Mouse (Mus musculus): ENCODE results near the gene Jmjd1c.
"Not testable (repeated sequence)": the region's sequence is repeated elsewhere in the genome, so short reads cannot be mapped to it uniquely, and the experiment has no call there.

The Jmjd1c gene

DNA sequence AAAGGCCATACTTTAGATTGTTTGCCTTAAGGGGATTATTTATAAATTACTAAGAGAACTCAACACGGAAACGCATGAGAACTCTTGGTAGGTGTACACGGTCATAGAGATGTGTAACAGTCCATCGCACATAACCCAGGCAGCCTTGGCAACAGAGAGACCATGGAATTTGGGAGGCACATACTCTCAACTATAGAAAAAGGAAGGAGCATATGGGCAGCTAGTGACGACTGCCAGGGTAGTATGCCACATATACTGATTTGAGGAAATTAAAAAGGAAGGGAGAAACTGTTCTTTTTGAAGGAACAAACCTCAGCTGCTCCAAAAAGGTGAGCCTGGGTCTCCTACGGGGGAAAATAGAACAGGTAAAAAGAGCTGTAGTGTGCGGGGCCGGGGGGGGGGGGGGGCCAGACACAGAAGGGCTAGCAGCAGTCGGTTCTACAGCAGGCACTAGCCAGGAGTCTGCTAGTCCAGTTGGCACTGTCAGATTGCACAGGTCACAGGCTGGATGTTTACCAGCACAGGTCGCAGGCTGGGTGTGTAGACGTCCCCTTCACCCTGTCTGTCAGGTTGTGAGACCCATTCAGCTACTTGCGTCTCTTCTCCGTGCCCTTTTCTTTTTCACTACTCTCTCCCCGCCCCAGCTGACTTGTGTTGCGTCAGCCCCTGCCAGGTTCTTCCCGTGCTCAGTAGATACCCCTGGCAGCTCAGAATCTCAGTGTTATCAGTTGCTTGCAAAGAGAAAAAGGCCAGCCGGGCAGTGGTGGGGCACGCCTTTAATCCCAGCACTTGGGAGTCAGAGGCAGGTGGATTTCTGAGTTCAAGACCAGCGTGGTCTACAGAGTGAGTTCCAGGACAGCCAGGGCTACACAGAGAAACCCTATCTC, 9.6 kb downstream of the Jmjd1c start:
- DNase-seq = no peak

DNA sequence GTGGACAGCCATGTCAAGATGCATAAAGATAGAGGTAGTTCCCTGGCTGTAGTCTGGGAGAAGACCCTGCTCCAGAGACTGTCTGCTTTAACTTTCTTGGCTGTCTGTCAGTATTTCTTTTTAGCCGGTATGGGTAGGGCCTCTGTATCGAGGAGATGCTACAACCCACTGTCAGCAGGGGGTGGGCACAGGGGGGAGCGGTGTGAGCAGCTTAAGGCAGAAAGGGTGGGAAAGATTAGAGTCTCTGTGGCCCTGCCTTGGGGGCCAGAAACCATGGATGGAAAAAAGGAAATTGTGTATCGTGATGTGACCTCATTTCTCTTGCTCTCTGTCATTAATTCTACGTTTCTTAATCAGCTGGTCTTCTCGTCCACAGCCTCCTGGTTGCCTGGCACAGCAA, 10.5 kb downstream of the Jmjd1c start:
- DNase-seq = no peak

DNA sequence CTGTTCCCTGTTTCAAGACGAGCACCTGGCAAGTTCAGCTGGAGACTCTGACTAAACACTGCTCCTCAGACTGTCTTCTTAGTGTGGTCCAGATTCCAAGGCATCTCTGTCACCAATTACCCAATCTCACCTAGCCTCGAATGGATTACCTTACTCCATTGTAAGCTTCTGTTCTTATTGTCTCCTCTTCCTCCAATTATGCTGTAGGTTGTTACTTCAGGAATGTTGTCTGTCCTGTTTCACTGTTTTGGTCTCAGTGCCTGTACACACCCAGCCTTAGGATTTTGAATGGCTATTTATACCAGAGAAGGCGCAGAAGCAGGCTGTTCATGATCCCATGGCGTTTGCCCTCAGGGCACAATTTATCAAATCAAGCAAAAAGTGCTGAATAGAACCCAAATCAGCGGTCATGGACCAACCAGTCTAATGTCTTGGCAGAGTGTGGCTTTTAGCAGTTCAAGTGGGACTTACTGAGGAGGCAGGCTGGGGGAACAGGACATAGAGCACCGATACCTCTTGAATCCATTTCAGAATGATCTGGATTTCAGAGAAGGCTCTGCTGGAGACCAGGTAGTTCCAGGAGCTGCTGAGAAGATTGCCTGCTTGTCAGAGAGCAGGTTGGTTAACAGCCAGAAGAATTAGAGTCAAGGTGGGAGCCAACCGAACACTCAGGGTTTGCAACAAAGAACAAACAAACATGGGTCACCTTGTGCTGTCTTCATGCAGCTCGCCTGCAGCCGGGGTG, 11.3 kb downstream of the Jmjd1c start:
- no peak for DNase-seq

DNA sequence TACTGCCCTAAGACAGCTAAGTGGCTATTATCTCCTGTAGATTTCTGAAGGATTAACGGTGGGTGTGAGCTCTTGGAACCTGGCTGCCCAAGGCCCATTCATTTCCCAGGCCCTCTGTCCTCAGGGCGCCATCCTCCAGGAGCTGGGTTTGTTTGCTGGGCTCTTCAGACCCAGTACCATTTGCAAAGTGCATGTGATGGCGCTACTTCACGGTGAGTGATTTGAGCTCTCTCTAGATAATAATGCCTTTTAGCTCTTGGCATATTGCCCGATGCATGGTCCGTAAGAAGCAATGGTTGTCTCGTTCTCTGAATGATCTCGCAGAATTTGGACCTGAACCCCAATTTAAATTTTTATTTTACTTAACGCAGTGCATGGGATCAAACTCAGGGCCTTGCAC, 12.2 kb downstream of the Jmjd1c start:
- DNase-seq = no peak

DNA sequence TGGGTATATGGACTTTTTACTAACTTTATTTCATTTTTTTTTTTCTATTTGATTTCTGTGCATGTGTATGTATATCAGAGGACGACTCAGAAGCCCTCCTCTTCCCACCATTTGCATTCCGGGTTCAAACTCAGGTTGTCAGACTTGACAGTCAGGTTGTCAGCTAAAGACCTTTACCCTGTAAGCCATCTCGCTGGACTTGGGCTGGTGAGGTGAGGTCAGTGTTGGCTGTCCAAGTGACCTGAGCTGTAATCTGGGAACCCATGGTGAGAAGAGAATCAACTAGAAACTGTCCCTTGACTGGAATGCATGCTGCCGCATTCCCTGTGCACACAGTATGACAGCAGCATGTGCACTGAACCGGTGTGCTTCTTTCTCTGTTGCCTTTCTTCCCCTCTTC, 13.7 kb downstream of the Jmjd1c start:
- no peak for DNase-seq

DNA sequence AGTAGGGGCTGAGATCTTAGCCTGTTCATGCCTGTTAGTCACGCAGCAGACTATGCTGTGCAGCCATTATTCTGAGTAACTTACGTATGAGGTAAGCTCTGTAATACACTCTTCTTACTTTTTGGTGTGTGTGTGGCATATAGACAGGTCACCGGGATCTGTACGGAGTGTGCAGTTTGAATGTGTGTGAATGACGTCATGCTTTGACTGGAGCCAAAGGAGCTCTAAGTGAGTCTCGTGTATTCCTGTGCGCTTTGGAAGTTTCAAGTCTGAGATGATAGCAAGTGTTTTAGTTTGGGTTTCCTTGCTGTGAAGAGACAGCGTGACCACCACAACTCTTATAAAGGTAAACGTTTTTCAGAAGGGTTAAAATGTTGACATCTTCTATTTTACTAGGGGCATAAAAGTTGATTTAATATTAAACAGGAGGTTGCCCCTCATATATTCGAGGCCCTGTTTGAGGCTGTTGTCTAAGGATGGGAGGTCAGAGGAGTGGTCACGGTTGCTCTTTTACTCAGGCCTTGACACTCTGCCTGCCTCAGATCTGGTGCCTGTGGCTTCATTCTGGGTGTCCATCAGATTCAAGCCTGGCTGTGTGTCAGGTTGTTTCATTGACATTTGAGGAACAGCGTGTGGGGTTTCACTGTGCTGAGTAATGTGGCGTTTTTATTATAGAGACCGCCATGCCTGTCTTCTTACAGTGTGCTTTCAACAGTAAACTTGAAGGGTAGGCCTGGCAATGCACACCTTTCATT, 15.3 kb downstream of the Jmjd1c start:
- no peak for DNase-seq

DNA sequence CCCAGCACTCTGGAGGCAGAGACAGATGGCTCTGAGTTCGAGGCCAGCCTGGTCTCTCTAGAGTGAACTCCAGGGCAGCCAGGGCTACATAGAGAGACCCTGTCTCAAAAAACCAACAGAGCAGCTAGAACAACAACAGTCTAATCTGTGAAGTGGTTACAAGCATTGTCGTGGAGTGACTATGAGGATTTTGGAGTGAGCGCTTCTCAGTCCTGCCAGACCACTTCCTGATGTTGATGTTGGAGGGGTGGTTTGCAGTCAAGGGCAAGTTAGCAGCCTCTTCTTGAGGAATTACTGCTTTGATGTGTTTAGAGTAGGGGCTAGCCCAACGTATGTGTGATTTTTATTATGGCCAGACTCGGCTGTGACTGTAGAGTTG, 15.9 kb downstream of the Jmjd1c start:
- no peak for DNase-seq

DNA sequence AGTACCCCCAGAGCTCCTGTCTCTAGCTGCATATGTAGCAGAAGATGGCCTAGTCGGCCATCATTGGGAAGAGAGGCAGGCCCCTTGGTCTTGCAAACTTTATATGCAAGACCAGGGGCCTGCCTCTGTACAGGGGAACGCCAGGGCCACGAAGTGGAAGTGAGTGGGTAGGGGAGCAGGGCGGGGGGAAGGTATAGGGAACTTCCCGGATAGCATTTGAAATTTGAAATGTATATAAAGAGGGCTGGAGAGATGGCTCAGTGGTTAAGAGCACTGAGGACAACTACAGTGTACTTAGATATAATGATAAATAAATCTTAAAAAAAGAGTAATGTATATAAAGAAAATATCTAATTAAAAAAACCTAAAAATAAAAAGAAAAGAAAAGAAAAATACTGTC, 17.0 kb downstream of the Jmjd1c start:
- not testable (repeated sequence) for DNase-seq

DNA sequence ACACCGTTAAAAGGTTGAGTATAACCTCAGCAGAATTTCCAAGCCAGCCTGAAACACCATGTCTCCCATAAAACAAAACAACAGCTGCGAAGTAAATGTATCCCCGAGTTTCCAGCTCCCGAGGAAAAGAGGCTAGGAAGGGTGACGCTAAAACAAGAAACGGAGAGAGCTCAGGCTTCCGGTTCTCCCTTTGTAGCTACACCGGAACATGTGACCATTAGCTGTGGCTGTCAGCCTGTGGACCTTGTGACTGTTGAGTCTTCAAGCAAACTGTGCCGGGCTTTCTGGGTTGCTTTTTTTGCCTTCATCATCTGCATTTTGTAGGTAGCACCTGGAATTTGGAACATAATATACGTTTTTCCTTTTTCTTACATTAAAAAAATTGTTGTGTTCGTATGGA, 17.9 kb downstream of the Jmjd1c start:
- no peak for DNase-seq

DNA sequence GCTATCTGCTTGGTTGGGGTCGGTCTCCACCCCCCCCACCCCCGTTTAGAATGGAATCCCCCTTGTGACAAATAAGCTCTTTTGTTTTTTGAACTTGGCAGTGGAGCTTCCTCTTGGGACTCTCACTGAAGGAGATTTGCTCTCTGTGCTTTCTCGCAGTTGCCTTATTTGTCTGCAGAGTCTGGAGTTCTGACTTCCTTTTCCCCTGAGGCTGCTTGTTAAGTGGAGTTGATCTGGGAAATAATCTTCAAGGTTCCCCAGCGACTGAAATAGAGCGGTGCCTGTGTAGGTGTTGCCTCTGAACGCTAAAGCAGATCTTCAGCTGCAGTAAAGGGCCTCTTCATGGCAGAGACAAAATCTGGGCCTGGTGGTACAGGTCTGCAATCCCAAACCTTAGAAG, 19.2 kb downstream of the Jmjd1c start:
- no peak for DNase-seq

DNA sequence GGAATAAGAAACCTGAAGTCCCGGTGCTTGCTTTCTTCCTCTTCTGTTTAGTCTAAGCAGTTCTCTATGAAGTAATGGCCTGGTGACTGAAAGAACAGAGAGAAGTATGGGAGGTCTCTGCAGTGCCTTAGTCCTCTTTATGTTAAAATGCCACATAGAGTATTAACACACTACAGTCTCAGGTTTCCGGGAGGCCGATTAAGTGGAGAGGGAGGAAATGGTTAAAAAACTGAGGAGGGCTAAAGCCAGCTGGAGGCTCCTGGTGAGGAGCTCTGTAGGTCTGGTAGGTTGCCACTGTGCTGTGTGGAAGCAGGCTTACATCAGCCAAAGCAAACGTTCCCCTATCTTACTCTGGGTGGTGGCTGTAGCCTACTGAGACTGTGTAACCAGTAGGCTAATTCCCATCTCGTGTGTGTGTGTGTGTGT, 19.8 kb downstream of the Jmjd1c start:
- no peak for DNase-seq

DNA sequence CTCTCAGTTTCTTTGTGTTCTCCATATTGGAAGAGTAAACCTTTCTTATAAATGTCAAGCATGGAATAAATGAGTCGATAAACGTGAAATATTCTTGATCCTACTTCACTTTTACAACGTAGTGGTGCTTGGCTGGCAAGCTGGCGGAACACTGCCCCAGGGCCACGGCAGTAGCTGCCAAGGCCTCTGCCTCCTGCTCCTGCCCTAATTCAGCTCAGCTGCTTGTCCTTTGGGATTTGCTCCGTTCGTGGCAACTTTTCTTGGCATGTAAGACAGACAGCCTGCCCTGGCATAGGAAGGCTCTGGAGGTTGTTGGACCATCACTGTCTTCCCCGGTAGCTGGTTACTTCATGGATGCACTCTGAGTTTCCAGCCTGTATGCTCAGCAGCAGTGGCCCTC, 20.3 kb downstream of the Jmjd1c start:
- no peak for DNase-seq

DNA sequence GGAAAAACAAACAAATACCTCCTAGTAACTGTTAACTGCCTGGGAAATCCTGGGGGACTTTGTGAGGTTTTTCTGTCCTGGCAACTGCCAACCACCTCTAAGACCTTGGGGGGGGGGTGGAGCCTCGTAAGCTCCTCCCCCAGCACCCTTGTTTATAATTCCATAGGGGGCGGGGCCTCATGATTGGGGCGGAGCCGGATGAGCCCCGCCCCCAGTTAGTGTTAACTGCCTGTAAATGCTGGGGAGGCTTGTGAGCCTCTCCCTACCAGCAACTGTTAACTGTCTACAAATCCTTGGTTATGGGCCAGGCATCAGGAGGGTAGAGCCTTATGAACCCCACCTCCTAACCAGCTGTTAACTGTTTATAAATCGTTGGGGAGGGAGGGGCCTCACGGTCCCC, 23.4 kb downstream of the Jmjd1c start:
- no peak for DNase-seq

DNA sequence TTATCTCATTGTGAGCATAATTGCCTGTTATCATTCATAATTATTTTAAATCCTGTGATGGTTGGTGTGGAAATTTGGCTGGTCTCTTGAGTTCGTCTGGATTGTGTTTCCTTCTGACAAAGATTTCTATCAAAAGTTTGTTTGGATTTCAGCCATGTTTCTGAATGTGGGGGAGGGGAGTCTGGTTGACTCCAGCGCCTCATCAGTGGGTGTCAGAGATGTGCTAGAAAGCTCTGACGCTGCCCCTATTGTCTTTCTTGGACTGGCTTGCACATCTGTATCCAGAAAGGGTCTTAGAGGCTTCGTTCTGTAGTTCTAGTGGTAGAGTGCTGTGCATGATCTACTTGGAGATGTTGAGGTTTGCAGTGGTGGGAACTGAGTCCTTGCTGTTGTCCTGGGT, 24.3 kb downstream of the Jmjd1c start:
- no peak for DNase-seq

DNA sequence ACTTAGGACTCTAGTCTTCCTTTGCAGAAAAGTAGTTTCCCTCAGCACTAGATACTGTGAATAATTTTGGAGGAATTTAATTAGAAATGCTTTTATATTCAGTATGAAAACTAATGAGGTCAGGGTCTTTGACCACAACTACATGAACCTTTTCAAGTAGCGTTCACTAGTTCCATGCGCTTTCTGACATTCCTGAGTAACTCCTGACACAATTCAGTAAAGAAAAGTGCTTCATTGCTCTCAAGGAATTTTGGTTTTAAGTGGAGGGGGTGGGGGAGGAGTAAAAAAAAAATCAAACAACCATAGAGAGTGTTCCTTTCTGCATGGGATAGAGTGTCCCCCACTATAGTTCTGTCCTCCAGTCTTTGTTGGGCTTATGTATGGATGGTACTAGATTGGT, 24.7 kb downstream of the Jmjd1c start:
- DNase-seq = no peak

DNA sequence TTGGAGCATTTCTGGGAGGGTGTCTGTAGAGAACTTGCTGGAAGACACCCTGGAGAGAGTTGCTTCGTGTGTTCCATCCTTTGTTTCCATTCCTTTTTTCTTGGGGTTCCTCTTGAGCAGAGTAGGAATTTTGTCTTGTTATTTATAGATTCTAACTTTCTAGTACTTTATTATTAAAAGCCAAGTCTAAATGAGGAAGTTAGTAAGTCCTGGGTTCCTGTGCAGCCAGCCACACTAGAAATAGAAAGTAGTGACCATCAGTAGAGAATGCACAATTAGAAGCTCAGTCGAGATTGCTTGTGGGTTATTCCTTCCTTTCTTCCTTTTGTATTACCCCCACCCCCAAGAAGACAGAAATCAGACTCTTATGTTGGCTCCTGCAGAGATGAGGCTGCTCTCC, 27.8 kb downstream of the Jmjd1c start:
- DNase-seq = no peak

DNA sequence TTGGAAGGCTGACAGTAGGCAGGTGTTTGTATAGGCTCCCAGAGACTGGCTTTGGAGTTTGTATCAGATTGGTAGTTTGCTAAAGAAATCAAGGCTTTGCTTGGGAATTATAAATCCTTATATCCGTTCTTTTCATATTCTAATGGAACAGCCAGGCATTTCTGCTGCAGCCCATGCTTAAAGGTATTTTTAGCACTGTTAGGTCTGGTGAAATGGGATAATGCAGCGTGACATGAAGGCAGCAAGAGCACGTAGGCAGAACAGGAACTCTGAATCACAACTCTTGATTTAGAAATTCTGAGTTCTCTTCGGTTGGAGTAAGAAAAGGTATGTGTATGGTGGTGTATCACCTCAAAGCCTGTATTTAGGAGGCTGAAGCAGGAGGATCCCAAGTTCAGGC, 28.2 kb downstream of the Jmjd1c start:
- DNase-seq = no peak

DNA sequence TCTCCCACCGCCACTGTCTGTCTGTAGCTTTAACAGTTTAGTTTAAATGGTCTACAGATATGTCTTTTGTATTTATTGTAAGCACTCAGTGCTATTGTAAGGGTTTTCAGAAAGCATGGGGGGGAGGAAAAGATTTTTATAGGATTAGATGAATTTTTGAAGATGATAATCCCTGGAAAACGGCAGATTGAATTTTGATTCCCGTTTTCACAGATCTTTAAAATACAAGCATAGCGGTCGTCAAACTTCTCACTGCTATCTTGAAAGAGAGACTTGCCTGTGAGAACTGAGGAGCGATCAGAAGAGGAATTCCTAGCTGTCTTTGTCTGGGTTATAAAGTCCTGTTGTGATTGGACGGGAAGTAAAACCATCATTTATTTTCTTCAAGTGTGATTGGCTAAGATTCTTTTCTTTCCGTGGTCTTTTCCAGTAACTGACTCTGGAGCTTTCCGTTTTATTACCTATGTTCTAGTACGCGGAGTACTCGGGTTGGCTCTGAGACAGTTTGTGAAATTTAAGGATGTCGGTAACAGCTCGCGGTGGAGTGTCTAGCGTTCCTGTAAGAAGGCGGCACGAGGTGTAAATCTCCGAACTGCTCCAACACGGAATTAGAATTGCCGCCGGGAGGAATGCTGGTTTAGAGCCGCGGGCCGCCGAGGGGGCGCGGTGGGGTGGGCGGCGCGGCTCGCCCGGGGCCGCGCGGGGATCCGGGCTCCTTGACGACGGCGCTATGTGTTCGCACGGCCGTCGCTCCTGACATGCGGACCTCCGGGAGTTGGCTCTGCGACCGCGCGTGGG, 30.3 kb downstream of the Jmjd1c start:
- DNase-seq = peak; percentile 46

DNA sequence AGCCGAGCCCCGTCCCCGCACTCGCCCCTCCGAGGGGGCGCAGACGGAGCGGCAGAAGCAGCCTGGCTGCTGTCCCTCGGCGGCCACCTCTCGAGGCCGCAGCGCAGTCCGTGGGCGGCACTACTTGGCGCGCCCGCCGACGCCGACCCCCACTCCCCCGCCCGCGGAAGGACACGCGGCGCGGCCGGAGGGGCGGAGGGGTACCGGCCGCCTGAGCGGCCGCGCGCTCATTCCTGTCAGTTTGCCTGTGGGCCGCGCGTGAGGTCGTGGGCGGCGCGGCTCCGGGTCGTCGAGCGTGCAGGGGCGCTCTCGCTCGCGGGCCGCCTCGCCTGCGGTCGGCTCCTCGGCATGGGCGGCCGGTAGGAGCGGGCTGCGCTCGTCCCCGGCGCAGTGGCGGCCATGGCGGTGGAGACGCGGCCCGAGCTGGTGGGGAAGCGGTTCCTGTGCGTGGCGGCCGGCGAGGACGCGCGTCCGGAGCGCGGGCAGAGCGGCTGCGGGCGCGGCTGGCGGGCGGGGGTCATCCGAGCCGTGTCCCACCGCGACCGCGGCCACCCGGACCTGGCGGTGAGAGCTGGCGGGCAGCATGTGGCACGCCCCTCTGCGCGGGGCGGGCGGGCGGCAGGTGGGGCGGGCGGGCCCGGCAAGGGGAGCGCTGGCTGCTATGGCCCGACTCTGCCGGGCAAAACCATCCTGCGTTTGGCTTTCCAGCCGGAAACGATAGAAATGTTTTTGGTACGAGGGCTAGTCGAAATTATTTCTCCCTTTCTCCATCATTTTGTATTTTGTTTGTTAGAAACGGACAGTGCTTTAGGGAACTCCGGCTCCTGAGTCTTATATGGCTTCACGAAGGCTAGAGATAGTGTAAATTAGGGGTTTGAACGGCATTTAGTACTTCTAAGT, 31.2 kb downstream of the Jmjd1c start:
- no peak for DNase-seq

DNA sequence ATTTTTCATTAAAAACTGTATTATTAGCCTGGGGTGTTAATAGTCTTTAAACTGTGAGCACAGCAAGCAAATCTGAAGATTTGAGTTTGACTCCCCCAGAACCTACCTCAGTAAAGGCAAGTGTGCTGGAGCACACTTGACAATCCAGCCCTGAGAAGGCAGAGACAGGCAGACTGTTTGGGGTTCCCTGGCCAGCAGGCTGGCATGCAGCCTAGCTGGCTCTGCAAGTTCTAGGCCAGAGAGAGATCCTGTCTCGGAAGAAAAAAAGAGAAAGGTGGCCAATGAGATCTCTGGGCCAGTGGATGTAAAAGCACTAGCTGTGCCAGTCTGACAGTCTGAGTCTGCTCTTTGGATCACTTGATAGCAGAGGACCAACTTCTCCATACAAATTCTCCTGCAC, 33.6 kb downstream of the Jmjd1c start:
- no peak for DNase-seq

DNA sequence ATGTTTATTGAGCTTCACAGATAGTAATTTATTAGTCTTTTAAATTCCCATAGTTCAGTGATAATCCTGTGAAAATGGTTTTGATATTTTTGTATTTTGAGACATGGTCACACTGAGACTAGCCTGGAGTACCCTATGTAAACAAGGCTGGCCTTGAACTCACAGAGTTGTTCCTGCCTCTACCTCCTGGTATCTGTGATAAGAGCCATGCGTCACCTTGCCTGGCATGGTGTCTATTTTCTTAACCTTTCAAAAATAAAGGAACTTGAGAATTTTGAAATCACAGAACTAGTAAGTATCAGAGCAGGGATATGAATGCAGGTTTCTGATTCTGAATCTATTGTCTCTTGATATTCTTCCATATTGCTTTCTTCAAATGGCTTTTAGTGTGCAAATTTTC, 35.8 kb downstream of the Jmjd1c start:
- DNase-seq = no peak

DNA sequence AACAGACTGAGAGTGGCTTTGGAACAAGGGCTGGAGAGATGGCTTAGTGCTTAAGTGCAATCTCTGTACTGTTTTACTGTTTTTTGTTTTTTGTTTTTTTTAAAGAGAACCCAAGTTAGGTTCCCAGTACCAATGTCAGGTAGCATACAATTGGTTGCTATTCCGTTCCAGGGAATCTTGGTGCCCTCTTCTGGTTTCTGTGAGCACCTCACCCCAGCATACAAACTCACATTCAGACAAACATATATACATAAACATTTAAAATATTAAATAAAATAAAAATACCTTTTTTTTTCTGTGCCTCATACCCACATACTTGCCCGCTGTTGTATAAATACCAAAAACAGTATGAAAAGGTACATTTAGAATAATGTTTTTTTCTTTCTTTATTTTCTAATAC, 38.4 kb downstream of the Jmjd1c start:
- no peak for DNase-seq
